Mouse (Mus musculus) granulocyte monocyte progenitor cell, adult 5-6 weeks (primary cell): Measurements from ENCODE around the gene Hoxa5. TPM values are rescaled to one million over a fixed set of nuclear protein-coding genes. Genes with fewer than 3 reads are reported as not detected.

Source experiments
- ATAC-seq: replicated peaks from 2 replicates; pipeline ENCODE4 v1.8.0; 2016; ENCODE audit warnings: mild to moderate bottlenecking, moderate TSS enrichment, inconsistent platforms; ENCODE audit not compliant: poor library complexity, severe bottlenecking
- total RNA-seq, 2 experiments: library from RNA; stranded (forward) in 1 of 2; stranded (reverse) in 1 of 2; fragments of 200-712, 200-1000 nt in 1 of 2; fragments of >200 nt in 1 of 2; fragmentation: Nextera tagmentation in 1 of 2; gene quantifications; 2 replicates each; pipeline ENCODE4 v1.2.3; 2014 to 2017

The Hoxa5 gene
- total RNA-seq, 2 experiments from 2014 or later, result 0.36 to 2.3 TPM

DNA sequence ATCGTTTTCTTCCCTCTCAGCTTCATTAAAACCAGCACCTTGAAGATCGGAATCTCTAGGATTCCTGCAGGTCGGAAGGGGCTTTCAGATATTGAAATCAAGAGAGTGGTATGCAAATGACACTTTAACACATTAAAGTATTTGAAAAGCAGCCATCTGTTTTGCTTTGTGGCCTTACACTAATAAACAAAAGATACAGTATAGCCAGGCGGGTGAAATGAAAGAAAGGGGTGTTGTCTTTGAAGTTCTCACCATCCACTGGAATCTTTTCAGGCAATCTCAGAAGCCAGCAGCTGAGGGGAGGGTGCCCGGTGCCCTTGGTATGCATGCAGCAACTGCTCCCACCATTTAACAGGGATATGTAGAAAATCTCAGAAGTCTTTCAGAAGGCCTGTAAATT lies 50.3 kb downstream of the Hoxa5 start:
- no peak for ATAC-seq

DNA sequence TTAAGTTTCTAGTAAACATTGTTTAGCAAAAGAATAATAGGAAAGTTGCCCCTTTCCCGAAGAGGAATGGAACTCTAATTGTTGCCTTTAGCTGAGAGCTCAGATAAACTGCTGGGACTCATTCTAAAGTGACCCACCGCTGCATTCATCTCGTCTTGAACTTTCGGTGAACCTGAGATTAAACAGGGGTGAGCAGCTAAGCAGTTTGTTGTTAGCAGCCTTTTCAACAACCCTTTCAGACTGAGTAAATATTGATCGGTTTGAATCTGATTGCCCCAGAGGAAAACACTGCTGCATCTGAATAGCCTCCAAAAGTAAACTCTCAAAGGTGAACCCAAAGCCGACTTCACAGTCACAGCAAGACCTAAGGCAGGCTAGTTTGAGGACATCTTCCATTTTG lies 51.1 kb downstream of the Hoxa5 start:
- ATAC-seq, result no peak

DNA sequence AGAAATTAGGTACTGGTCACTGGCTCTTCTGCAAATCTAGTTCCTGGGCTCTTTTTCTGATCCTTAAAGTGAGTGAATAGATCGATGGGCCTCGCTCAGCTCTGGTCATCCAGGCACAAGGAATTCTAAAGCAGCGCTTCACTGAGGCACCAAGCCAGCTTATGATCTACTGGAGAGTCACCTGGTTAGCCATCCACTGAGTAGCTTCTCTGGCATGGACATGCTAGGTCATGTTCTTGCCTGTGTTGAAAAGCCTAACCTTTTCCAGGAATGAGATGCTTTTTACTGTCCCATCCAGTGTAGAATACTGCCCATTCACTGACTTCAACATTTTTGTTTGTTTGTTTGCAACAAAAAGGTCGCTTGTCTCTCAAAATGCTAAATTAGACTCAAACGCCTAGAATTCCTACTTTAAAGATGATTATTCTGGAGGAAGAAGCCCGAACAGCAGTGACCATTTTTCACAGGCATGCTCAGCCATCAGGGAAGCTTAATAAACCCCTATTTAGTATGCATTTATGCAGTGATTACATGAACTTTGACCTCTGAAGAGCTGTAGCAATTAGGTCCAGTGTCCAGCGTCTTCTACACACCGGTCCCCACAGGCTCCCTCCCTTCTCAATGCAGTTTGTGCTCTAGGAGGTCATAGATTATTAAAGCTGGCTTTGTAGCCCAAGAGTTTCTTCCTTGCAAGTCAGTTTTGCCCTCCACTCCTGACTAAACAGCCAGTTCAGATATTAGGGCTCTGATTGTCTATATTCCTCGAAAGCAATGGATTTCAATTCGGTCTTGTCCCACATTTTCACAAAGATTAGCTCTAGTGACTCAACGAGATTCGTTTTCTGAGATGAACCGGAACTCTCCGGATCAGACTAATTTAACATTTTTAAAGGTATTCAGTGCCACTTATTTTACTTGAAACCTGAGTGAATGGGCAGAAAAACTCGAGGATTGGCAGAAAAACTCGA lies 51.9 kb downstream of the Hoxa5 start:
- ATAC-seq, result no peak

Other genes with a start within 250 kb of the Hoxa5 start
- gene Skap2, start 192.0 kb downstream of the Hoxa5 start, total RNA-seq (2014; fragmentation: Nextera tagmentation), result 83.9 and 91.6 TPM in 2 replicates
- 163 and 204 TPM in 2 replicates for gene Skap2, start 192.0 kb downstream of the Hoxa5 start, total RNA-seq (2017)
- 0.43 TPM in 1 of 2 replicates, not detected in the other for gene Hoxa1, start 46.3 kb downstream of the Hoxa5 start, total RNA-seq (2014; fragmentation: Nextera tagmentation)
- gene Hoxa1, start 46.3 kb downstream of the Hoxa5 start, total RNA-seq (2017), result 0.46 TPM in 1 of 2 replicates, not detected in the other
- gene Hoxa2, start 39.8 kb downstream of the Hoxa5 start, total RNA-seq (2014; fragmentation: Nextera tagmentation), result 0.53 TPM in 1 of 2 replicates, not detected in the other
- not detected in 2 replicates for gene Hoxa2, start 39.8 kb downstream of the Hoxa5 start, total RNA-seq (2017)
- gene 5730596B20Rik, start 27.1 kb downstream of the Hoxa5 start, total RNA-seq (2014; fragmentation: Nextera tagmentation), result not detected in 2 replicates
- not detected in 2 replicates for gene 5730596B20Rik, start 27.1 kb downstream of the Hoxa5 start, total RNA-seq (2017)
- gene Hoxa4, start 12.8 kb downstream of the Hoxa5 start, total RNA-seq (2014; fragmentation: Nextera tagmentation), result 0.15 and 1.5 TPM in 2 replicates
- gene Hoxa4, start 12.8 kb downstream of the Hoxa5 start, total RNA-seq (2017), result 0.17 and 0.41 TPM in 2 replicates
- gene Hoxa6, start 4.1 kb upstream of the Hoxa5 start, total RNA-seq (2014; fragmentation: Nextera tagmentation), result 1.3 TPM in 1 of 2 replicates, not detected in the other
- gene Hoxa6, start 4.1 kb upstream of the Hoxa5 start, total RNA-seq (2017), result 0.41 TPM in 1 of 2 replicates, not detected in the other
- 1.7 and 3.1 TPM in 2 replicates for gene Hoxa3, start 8.7 kb upstream of the Hoxa5 start, total RNA-seq (2014; fragmentation: Nextera tagmentation)
- gene Hoxa3, start 8.7 kb upstream of the Hoxa5 start, total RNA-seq (2017), result 0.34 TPM in 1 of 2 replicates, not detected in the other
- gene Gm28308, start 8.8 kb upstream of the Hoxa5 start, total RNA-seq (2014; fragmentation: Nextera tagmentation), result not detected in 2 replicates
- gene Gm28308, start 8.8 kb upstream of the Hoxa5 start, total RNA-seq (2017), result not detected in 2 replicates
- 18.3 and 20.5 TPM in 2 replicates for gene Hoxa7, start 17.3 kb upstream of the Hoxa5 start, total RNA-seq (2014; fragmentation: Nextera tagmentation)
- gene Hoxa7, start 17.3 kb upstream of the Hoxa5 start, total RNA-seq (2017), result 6.4 and 10.8 TPM in 2 replicates
- 8.9 and 14.7 TPM in 2 replicates for gene Hoxa9, start 26.5 kb upstream of the Hoxa5 start, total RNA-seq (2014; fragmentation: Nextera tagmentation)
- gene Hoxa9, start 26.5 kb upstream of the Hoxa5 start, total RNA-seq (2017), result 16.8 and 24.4 TPM in 2 replicates
- 0.47 TPM in 1 of 2 replicates, not detected in the other for gene Hoxa10, start 36.3 kb upstream of the Hoxa5 start, total RNA-seq (2014; fragmentation: Nextera tagmentation)
- 0.57 TPM in 1 of 2 replicates, not detected in the other for gene Hoxa10, start 36.3 kb upstream of the Hoxa5 start, total RNA-seq (2017)
- not detected in 2 replicates for gene Hoxa11, start 41.2 kb upstream of the Hoxa5 start, total RNA-seq (2014; fragmentation: Nextera tagmentation)
- gene Hoxa11, start 41.2 kb upstream of the Hoxa5 start, total RNA-seq (2017), result not detected in 2 replicates
- not detected in 2 replicates for gene Hoxa13, start 56.3 kb upstream of the Hoxa5 start, total RNA-seq (2014; fragmentation: Nextera tagmentation)
- not detected in 2 replicates for gene Hoxa13, start 56.3 kb upstream of the Hoxa5 start, total RNA-seq (2017)
- not detected in 2 replicates for gene Evx1, start 108.9 kb upstream of the Hoxa5 start, total RNA-seq (2014; fragmentation: Nextera tagmentation)
- gene Evx1, start 108.9 kb upstream of the Hoxa5 start, total RNA-seq (2017), result not detected in 2 replicates